In genomic region chr3:96261623-96262022, GRCm38 (mm10) we compare ENCODE assay signal across 9 mouse cellular contexts. TPM values are rescaled to one million over a fixed set of nuclear protein-coding genes. Genes with fewer than 3 reads are reported as not detected.
A peak's percentile ranks its signal among the peaks of the same experiment; 100 is the strongest.
DNase-seq lines count a peak whose midpoint lies in the region; ATAC-seq and TF ChIP-seq lines count a peak whose summit lies in the region.
"Had no signal": no experiment of that assay in that cellular context is flagged by ENCODE, and none has a peak within 500 bp of the region (broad histone marks: within the 10 kb centered on the region; RNA-seq: fewer than 3 reads in every experiment).

No protein-coding gene starts in this region.

- WGBS in intestine, embryonic 15.5 days, result 58% methylated on average over 3 of the region's 3 CpGs
- WGBS in neural tube, embryonic 14.5 days, result 68% methylated on average over 3 of the region's 3 CpGs

- H3K4me2 ChIP-seq in intestine, embryonic 15.5 days (replicated peaks), result peak overlapping the region; percentile 72
- H3K4me2 ChIP-seq in neural tube, embryonic 14.5 days (ENCODE audit: low read depth, low read length), result peak overlapping the region; percentile 77

- peak overlapping the region; percentile 99 for H3K27ac ChIP-seq in layer of hippocampus, adult 2 months
- H3K27ac ChIP-seq in intestine, embryonic 15.5 days, result peak overlapping the region; percentile 99
- H3K27ac ChIP-seq in neural tube, embryonic 14.5 days (ENCODE audit: low read depth, low read length), result peak overlapping the region; percentile 97

- TF ChIP-seq POLR2A in brain, embryonic 14.5 days (IDR thresholded peaks at IDR 0.05; ENCODE audit: borderline replicate concordance, extremely low read depth, insufficient read depth, insufficient read length, poor library complexity, severe bottlenecking), result no peak

- no peaks in the 10 kb centered on the region for H3K36me3 ChIP-seq in intestine, embryonic 15.5 days
- H3K36me3 ChIP-seq in neural tube, embryonic 14.5 days (ENCODE audit: control insufficient read depth, insufficient read depth, low read length), result no peaks in the 10 kb centered on the region

- peak; percentile 53 for TF ChIP-seq CTCF in layer of hippocampus, adult 2 months (conservative IDR thresholded peaks at IDR 0.05)
- no peak for TF ChIP-seq CTCF in brain, embryonic 14.5 days (IDR thresholded peaks at IDR 0.05; ENCODE audit: borderline replicate concordance, extremely low read depth, insufficient read depth, insufficient read length)

- no peaks in the 10 kb centered on the region for H3K27me3 ChIP-seq in intestine, embryonic 15.5 days (replicated peaks)
- no peaks in the 10 kb centered on the region for H3K27me3 ChIP-seq in neural tube, embryonic 14.5 days (ENCODE audit: control insufficient read depth, insufficient read depth, low read length)

- no peaks in the 10 kb centered on the region for H3K9me3 ChIP-seq in intestine, embryonic 15.5 days
- no peaks in the 10 kb centered on the region for H3K9me3 ChIP-seq in neural tube, embryonic 14.5 days (ENCODE audit: control insufficient read depth, low read length)

- ATAC-seq in intestine, embryonic 15.5 days, result no peak
- no peak for ATAC-seq in neural tube, embryonic 14.5 days (ENCODE audit: low read depth)

- DNase-seq in layer of hippocampus, adult 2 months (ENCODE audit: low spot score in 2 of 2), result no peak
- no peak for DNase-seq in layer of hippocampus, postnatal 14 days (ENCODE audit: low spot score in 2 of 2)
- DNase-seq in brain, embryonic 14.5 days (ENCODE audit: low read depth), result peak; percentile 26
- DNase-seq in embryo, embryonic 9.5 days (ENCODE audit: extremely low spot score), result no peak
- DNase-seq in spleen, postnatal 14 days (ENCODE audit: low spot score in 2 of 2), result no peak
- DNase-seq in natural killer cell, adult 2 months (ENCODE audit: low spot score in 2 of 2), result no peak

- H3K4me3 ChIP-seq in layer of hippocampus, adult 2 months, result peak overlapping the region; percentile 68
- H3K4me3 ChIP-seq in intestine, embryonic 15.5 days (replicated peaks), result peak overlapping the region; percentile 53
- peak overlapping the region; percentile 61 for H3K4me3 ChIP-seq in neural tube, embryonic 14.5 days (ENCODE audit: low read depth, low read length)

- H3K4me1 ChIP-seq in intestine, embryonic 15.5 days (replicated peaks), result peaks cover 14% of the 10 kb centered on the region
- peaks cover 13% of the 10 kb centered on the region; the same call in 1 of the 2 replicates for H3K4me1 ChIP-seq in neural tube, embryonic 14.5 days (ENCODE audit: control insufficient read depth, insufficient read depth, low read length)

- no peak overlapping the region; the same call in 1 of the 2 replicates for H3K9ac ChIP-seq in intestine, embryonic 15.5 days
- H3K9ac ChIP-seq in neural tube, embryonic 14.5 days (replicated peaks; ENCODE audit: low read depth, low read length), result no peak overlapping the region

RNA-seq across cellular contexts. Expression of gene Hist2h4, which starts 1.5 kb away (rescaled TPM):
- total RNA-seq in layer of hippocampus, adult 2 months (2021), result 10 to 100 TPM; 29.6 to 29.9 TPM
- 10 to 100 TPM; 25.2 to 29.8 TPM for total RNA-seq in layer of hippocampus, postnatal 14 days (2021)
- polyA plus RNA-seq in brain, embryonic 14.5 days (2012; rRNA removed), result 5.9 and 7.0 TPM in 2 replicates
- polyA plus RNA-seq in intestine, embryonic 15.5 days (2015; fragmentation: Nextera tagmentation; extraction: Ambion mirVana), result 10.7 and 10.9 TPM in 2 replicates
- polyA plus RNA-seq in neural tube, embryonic 14.5 days (2014; fragmentation: Nextera tagmentation; extraction: Ambion mirVana), result 4.2 TPM in 2 replicates

RNA-seq across cellular contexts. Expression of gene Hist2h3b, which starts 6.8 kb away (rescaled TPM):
- total RNA-seq in layer of hippocampus, adult 2 months (2021), result 10 to 100 TPM; 48.4 to 51.6 TPM
- total RNA-seq in layer of hippocampus, postnatal 14 days (2021), result 100 to 1,000 TPM in 1 of 2 experiments, 10 to 100 TPM in 1; 73.5 to 102 TPM
- 76.5 and 89.8 TPM in 2 replicates for polyA plus RNA-seq in brain, embryonic 14.5 days (2012; rRNA removed)
- 49.9 and 61.1 TPM in 2 replicates for polyA plus RNA-seq in intestine, embryonic 15.5 days (2015; fragmentation: Nextera tagmentation; extraction: Ambion mirVana)
- 5.3 and 11.5 TPM in 2 replicates for polyA plus RNA-seq in neural tube, embryonic 14.5 days (2014; fragmentation: Nextera tagmentation; extraction: Ambion mirVana)

RNA-seq across cellular contexts. Expression of gene Hist2h2bb, which starts 7.9 kb away (rescaled TPM):
- total RNA-seq in layer of hippocampus, adult 2 months (2021), result 100 to 1,000 TPM; 126 to 137 TPM
- total RNA-seq in layer of hippocampus, postnatal 14 days (2021), result 100 to 1,000 TPM; 133 to 147 TPM
- polyA plus RNA-seq in brain, embryonic 14.5 days (2012; rRNA removed), result 9.3 and 14.5 TPM in 2 replicates
- polyA plus RNA-seq in intestine, embryonic 15.5 days (2015; fragmentation: Nextera tagmentation; extraction: Ambion mirVana), result 6.5 and 9.2 TPM in 2 replicates
- polyA plus RNA-seq in neural tube, embryonic 14.5 days (2014; fragmentation: Nextera tagmentation; extraction: Ambion mirVana), result 2.0 and 2.8 TPM in 2 replicates
- polyA plus RNA-seq: adrenal gland, adult 2 months had no signal

RNA-seq across cellular contexts. Expression of gene Hist2h3c1, which starts 15.1 kb away (rescaled TPM):
- not detected for total RNA-seq in layer of hippocampus, adult 2 months (2021)
- not detected for total RNA-seq in layer of hippocampus, postnatal 14 days (2021)
- polyA plus RNA-seq in brain, embryonic 14.5 days (2012; rRNA removed), result not detected in 2 replicates
- polyA plus RNA-seq in intestine, embryonic 15.5 days (2015; fragmentation: Nextera tagmentation; extraction: Ambion mirVana), result 1.0 and 1.3 TPM in 2 replicates
- polyA plus RNA-seq in neural tube, embryonic 14.5 days (2014; fragmentation: Nextera tagmentation; extraction: Ambion mirVana), result 0.18 and 0.67 TPM in 2 replicates
- polyA plus RNA-seq: adrenal gland, adult 2 months had no signal

RNA-seq across cellular contexts. Expression of gene Hist2h2aa1, which starts 16.3 kb away (rescaled TPM):
- 10 to 100 TPM in 1 of 2 experiments, not detected in 1; 11.7 TPM for total RNA-seq in layer of hippocampus, adult 2 months (2021)
- 1 to 10 TPM; 6.7 to 8.0 TPM for total RNA-seq in layer of hippocampus, postnatal 14 days (2021)
- polyA plus RNA-seq in brain, embryonic 14.5 days (2012; rRNA removed), result 90.6 and 97.0 TPM in 2 replicates
- 17.7 and 20.5 TPM in 2 replicates for polyA plus RNA-seq in intestine, embryonic 15.5 days (2015; fragmentation: Nextera tagmentation; extraction: Ambion mirVana)
- 9.7 and 17.4 TPM in 2 replicates for polyA plus RNA-seq in neural tube, embryonic 14.5 days (2014; fragmentation: Nextera tagmentation; extraction: Ambion mirVana)
